Mouse (Mus musculus) midbrain, postnatal 0 days (tissue): Measurements from ENCODE around the gene Rps12-ps3. TPM values are rescaled to one million over a fixed set of nuclear protein-coding genes. Genes with fewer than 3 reads are reported as not detected.

Experiments used
- ATAC-seq: fragments of 200-750 bp; cut with Nextera tagmentation; 2 replicates; pipeline ENCODE4 v1.8.0; 2017; ENCODE audit warnings: moderate number of reproducible peaks, mild to moderate bottlenecking, moderate TSS enrichment, moderate library complexity; ENCODE audit not compliant: low FRiP score
- DNase-seq: peaks from one replicate; pipeline ENCODE4 v3.0.0-alpha.2; 2015; ENCODE audit warnings: low spot score
- H3K27ac ChIP-seq: fragments of 300-500 bp; sonication (generic); 2 replicates; pipeline ENCODE4 v1.5.1; 2014; ENCODE audit warnings: low read depth, mild to moderate bottlenecking, low read length, mixed read lengths
- H3K27me3 ChIP-seq: fragments of 300-500 bp; sonication (generic); 2 replicates; pipeline ENCODE4 v1.6.1; 2014; ENCODE audit warnings: low read length, control low read depth, mixed read lengths; ENCODE audit not compliant: insufficient read depth
- H3K36me3 ChIP-seq: fragments of 300-500 bp; sonication (generic); 2 replicates; pipeline ENCODE4 v1.6.1; 2014; ENCODE audit warnings: low read length, control low read depth, mixed read lengths; ENCODE audit not compliant: insufficient read depth
- H3K4me1 ChIP-seq: fragments of 300-500 bp; sonication (generic); 2 replicates; pipeline ENCODE4 v1.6.1; 2014; ENCODE audit warnings: mild to moderate bottlenecking, control low read depth, antibody characterized with exemption, low read length, mixed read lengths; ENCODE audit not compliant: insufficient read depth
- H3K4me2 ChIP-seq: fragments of 300-500 bp; sonication (generic); 2 replicates; pipeline ENCODE4 v1.6.1; 2014; ENCODE audit warnings: low read depth, mild to moderate bottlenecking, low read length, mixed read lengths; ENCODE audit not compliant: poor library complexity, severe bottlenecking
- H3K4me3 ChIP-seq: fragments of 300-500 bp; sonication (generic); 2 replicates; pipeline ENCODE4 v1.5.1; 2014; ENCODE audit warnings: low read depth, mild to moderate bottlenecking, low read length, moderate library complexity
- H3K9ac ChIP-seq: fragments of 300-500 bp; sonication (generic); replicated peaks from 2 replicates; pipeline ENCODE4 v1.6.1; 2014; ENCODE audit warnings: mild to moderate bottlenecking, low read length, moderate library complexity, mixed read lengths; ENCODE audit not compliant: poor library complexity, severe bottlenecking
- H3K9me3 ChIP-seq: fragments of 300-500 bp; sonication (generic); 2 replicates; pipeline ENCODE4 v1.6.1; 2016; ENCODE audit warnings: low read length, control low read depth
- CTCF ChIP-seq: IDR thresholded peaks from 2 replicates; pipeline ENCODE4 v1.5.1; 2016; ENCODE audit warnings: antibody characterized with exemption, mild to moderate bottlenecking
- WGBS: fragments of 180-500 bp; shearing (Covaris S2); extraction: QIAGEN DNeasy Blood & Tissue Kit; methylation state at CpG from one replicate; pipeline ENCODE4 v1.1.7; 2014; 5-methylcytosine and 5-hydroxymethylcytosine counted together
- polyA plus RNA-seq: library from polyadenylated mRNA; unstranded; fragments of >200 nt; fragmentation: Nextera tagmentation; extraction: Ambion mirVana; gene quantifications from 2 replicates; pipeline ENCODE4 v1.2.1, GENCODE M21; 2015
- total RNA-seq: library from RNA; depleted of rRNA; stranded (reverse); fragments of >200 nt; gene quantifications from 2 replicates; pipeline ENCODE4 v1.2.3, GENCODE M21; 2014

Rps12-ps3 gene
- total and polyA plus RNA-seq, 2 experiments from 2014 or later = 9.1 to 77.4 TPM

- DNase-seq (no peak), ATAC-seq (no peak)
- 82% methylated on average over 3 of the region's 3 CpGs for WGBS
- Histone ChIP-seq H3K4me2 (no peak overlapping the region), H3K36me3 (no peaks in the 10 kb centered on the region), H3K27ac (no peak overlapping the region), H3K27me3 (no peaks in the 10 kb centered on the region), H3K4me1 (peaks cover 8% of the 10 kb centered on the region; the same call in 1 of the 2 replicates), H3K4me3 (no peak overlapping the region), H3K9me3 (no peaks in the 10 kb centered on the region), H3K9ac (no peak overlapping the region)
- no peak for TF ChIP-seq CTCF
Observed at GRCm38 (mm10) chr19:59339908-59340307, 17.8 kb downstream of the Rps12-ps3 start.

GRCm38 (mm10) chr19:59342964-59343363 lies 20.9 kb downstream of the Rps12-ps3 start:
- TF ChIP-seq CTCF = no peak
- no peaks in the 10 kb centered on the region for H3K27me3 ChIP-seq
- 27% methylated on average over 2 of the region's 2 CpGs for WGBS
- DNase-seq (no peak), ATAC-seq (no peak)
- peaks cover 8% of the 10 kb centered on the region; the same call in 1 of the 2 replicates for H3K4me1 ChIP-seq
- peak overlapping the region; percentile 99 for H3K4me2 ChIP-seq
- H3K4me3 ChIP-seq = peak overlapping the region; percentile 92
- no peak overlapping the region for H3K27ac ChIP-seq
- H3K36me3 ChIP-seq = no peaks in the 10 kb centered on the region
- no peaks in the 10 kb centered on the region for H3K9me3 ChIP-seq
- H3K9ac ChIP-seq = no peak overlapping the region

- no peaks in the 10 kb centered on the region for H3K36me3 ChIP-seq
- peak overlapping the region; percentile 99 for H3K4me2 ChIP-seq
- no peak for ATAC-seq
- H3K9me3 ChIP-seq = no peaks in the 10 kb centered on the region
- peaks cover 8% of the 10 kb centered on the region; the same call in 1 of the 2 replicates for H3K4me1 ChIP-seq
- H3K27me3 ChIP-seq = no peaks in the 10 kb centered on the region
- 0% methylated on average over 14 of the region's 14 CpGs for WGBS
- H3K27ac ChIP-seq = no peak overlapping the region
- H3K9ac ChIP-seq = peak overlapping the region; percentile 83
- DNase-seq = peak; percentile 7
- H3K4me3 ChIP-seq = peak overlapping the region; percentile 92
- TF ChIP-seq CTCF = no peak
Observed at GRCm38 (mm10) chr19:59344304-59344711, 22.2 kb downstream of the Rps12-ps3 start.

GRCm38 (mm10) chr19:59345081-59345657 lies 23.1 kb downstream of the Rps12-ps3 start:
- Histone ChIP-seq H3K9me3 (no peaks in the 10 kb centered on the region), H3K27me3 (no peaks in the 10 kb centered on the region), H3K27ac (peak overlapping the region; percentile 90), H3K36me3 (no peaks in the 10 kb centered on the region), H3K4me2 (peak overlapping the region; percentile 99), H3K4me1 (peaks cover 8% of the 10 kb centered on the region; the same call in 1 of the 2 replicates), H3K4me3 (peak overlapping the region; percentile 92), H3K9ac (peak overlapping the region; percentile 83)
- ATAC-seq = peak; percentile 64
- TF ChIP-seq CTCF = peak; percentile 37
- no peak for DNase-seq
- WGBS = 0% methylated on average over 64 of the region's 70 CpGs

- peak within 1 kb of the TSS; percentile 90 for H3K27ac ChIP-seq
- peaks cover 8% of the 10 kb centered on the region; the same call in 1 of the 2 replicates for H3K4me1 ChIP-seq
- no peaks in the 10 kb centered on the region for H3K9me3 ChIP-seq
- peak within 1 kb of the TSS; percentile 92 for H3K4me3 ChIP-seq
- TF ChIP-seq CTCF = 0 out of 2 replicates have a peak, but pooled peaks have one; percentile 13
- H3K36me3 ChIP-seq = no peaks in the 10 kb centered on the region
- H3K27me3 ChIP-seq = no peaks in the 10 kb centered on the region
- DNase-seq (peak; percentile 93), ATAC-seq (peak; percentile 94)
- WGBS = under 1% methylated on average over 64 of the region's 91 CpGs
- peak within 1 kb of the TSS; percentile 99 for H3K4me2 ChIP-seq
- peak within 1 kb of the TSS; percentile 83 for H3K9ac ChIP-seq
Observed at GRCm38 (mm10) chr19:59345658-59346283, 23.7 kb downstream of the Rps12-ps3 start, which contains the start of gene Pdzd8. Pdzd8 (minus strand) TSS chr19:59345780.

- H3K4me2 ChIP-seq = peak overlapping the region; percentile 99
- no peaks in the 10 kb centered on the region for H3K27me3 ChIP-seq
- DNase-seq (no peak), ATAC-seq (peak; percentile 9)
- WGBS = 2% methylated on average over 11 of the region's 11 CpGs
- no peak for TF ChIP-seq CTCF
- peaks cover 8% of the 10 kb centered on the region; the same call in 1 of the 2 replicates for H3K4me1 ChIP-seq
- H3K36me3 ChIP-seq = no peaks in the 10 kb centered on the region
- peak overlapping the region; percentile 83 for H3K9ac ChIP-seq
- peak overlapping the region; percentile 90 for H3K27ac ChIP-seq
- peak overlapping the region; percentile 92 for H3K4me3 ChIP-seq
- H3K9me3 ChIP-seq = no peaks in the 10 kb centered on the region
Observed at GRCm38 (mm10) chr19:59346325-59346724, 24.2 kb downstream of the Rps12-ps3 start.
